Mouse (Mus musculus): ENCODE results near the gene Glrx. TPM values are rescaled to one million over a fixed set of nuclear protein-coding genes. Genes with fewer than 3 reads are reported as not detected.

Gene Glrx
- polyA plus RNA-seq, 1 experiment from 2014 or later = 37.7 TPM

GRCm38 (mm10) chr13:75831710-75832109, 8.0 kb upstream of the Glrx start:
- WGBS = 86% methylated on average over 6 of the region's 6 CpGs
- ATAC-seq (no peak), DNase-seq (ENCODE audit: low spot score) (no peak)
- H3K4me2 ChIP-seq (ENCODE audit: low read length) = no peak overlapping the region
- H3K9me3 ChIP-seq (replicated peaks; ENCODE audit: control insufficient read depth, low read length) = no peaks in the 10 kb centered on the region
- no peak overlapping the region for H3K9ac ChIP-seq (ENCODE audit: low read length)
- no peaks in the 10 kb centered on the region for H3K27me3 ChIP-seq (replicated peaks; ENCODE audit: control insufficient read depth, insufficient read depth, low read length)
- no peaks in the 10 kb centered on the region for H3K4me1 ChIP-seq (ENCODE audit: control insufficient read depth, insufficient read depth, low read length)
- H3K27ac ChIP-seq (ENCODE audit: low read depth, low read length) = no peak overlapping the region
- no peak overlapping the region for H3K4me3 ChIP-seq (ENCODE audit: low read depth, low read length)
- H3K36me3 ChIP-seq (ENCODE audit: control insufficient read depth, insufficient read depth, low read length) = no peaks in the 10 kb centered on the region

DNA sequence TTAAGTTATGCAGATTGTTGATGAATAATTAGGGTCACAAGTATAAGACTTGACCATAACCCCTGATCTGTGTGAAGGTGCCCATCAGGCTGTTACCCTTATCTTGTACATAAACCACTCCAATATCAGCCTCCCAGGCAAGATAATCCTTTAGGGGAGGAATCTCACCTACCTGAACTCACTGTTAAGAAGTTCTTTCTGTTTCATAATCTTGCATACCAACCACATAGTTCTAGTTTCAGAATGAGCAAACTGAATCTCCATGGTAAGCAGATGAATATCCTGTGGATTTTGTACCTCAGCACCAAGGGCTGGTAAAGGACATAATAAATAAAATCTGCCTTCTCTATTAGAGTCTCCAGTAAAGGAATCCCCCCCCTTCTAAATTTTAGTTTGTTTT, 7.0 kb upstream of the Glrx start:
- no peak overlapping the region for H3K4me2 ChIP-seq (ENCODE audit: low read length)
- no peak overlapping the region for H3K4me3 ChIP-seq (ENCODE audit: low read depth, low read length)
- DNase-seq (ENCODE audit: low spot score) = no peak
- H3K9me3 ChIP-seq (replicated peaks; ENCODE audit: control insufficient read depth, low read length) = no peaks in the 10 kb centered on the region
- H3K4me1 ChIP-seq (ENCODE audit: control insufficient read depth, insufficient read depth, low read length) = no peaks in the 10 kb centered on the region
- no peak for ATAC-seq
- no peak overlapping the region for H3K27ac ChIP-seq (ENCODE audit: low read depth, low read length)
- no peaks in the 10 kb centered on the region for H3K36me3 ChIP-seq (ENCODE audit: control insufficient read depth, insufficient read depth, low read length)
- H3K9ac ChIP-seq (ENCODE audit: low read length) = no peak overlapping the region
- H3K27me3 ChIP-seq (replicated peaks; ENCODE audit: control insufficient read depth, insufficient read depth, low read length) = no peaks in the 10 kb centered on the region

DNA sequence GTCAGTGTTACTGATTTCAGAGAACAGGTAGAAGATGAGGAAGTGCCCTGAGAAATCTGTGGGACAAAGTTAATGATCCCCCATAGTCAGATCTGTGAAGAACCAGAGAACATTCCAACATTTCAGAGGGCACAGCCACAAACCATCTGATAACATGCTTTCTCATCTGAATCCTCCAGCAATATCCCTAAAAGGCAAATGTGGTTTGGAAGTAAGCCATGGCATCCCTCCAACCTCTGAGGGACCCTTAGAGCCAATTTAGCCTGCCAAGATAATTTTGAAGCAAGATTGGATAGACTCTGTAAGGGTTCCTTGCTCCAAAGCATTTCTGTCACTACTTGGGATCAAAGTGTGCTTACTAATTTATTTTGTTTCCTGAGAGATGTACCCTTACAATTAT, 6.2 kb upstream of the Glrx start:
- peak; percentile 37; the same call in 1 of the 2 replicates for ATAC-seq
- peak; percentile 71 for DNase-seq (ENCODE audit: low spot score)

DNA sequence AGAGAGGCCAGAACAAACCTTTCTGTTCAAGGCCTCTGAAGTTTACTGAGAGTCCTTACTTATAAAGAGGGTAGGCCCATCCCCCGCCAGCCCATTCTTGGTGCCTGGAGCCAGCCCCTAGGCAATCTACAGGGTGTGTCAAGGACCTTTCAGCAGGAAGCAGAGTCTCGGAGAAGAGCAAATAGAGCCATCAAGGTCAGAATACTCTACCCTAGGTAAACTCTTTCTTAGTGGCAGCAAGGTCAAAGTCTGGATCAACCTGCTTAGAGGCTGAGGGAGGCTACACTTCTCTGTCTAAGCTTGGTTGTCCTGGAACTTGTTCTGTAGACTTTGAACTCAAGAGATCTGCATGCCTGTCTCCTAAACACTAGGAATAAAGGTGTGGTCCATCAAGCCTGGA, 4.2 kb upstream of the Glrx start:
- Histone ChIP-seq H3K4me3 (ENCODE audit: low read depth, low read length) (no peak overlapping the region), H3K27ac (ENCODE audit: low read depth, low read length) (no peak overlapping the region), H3K4me2 (ENCODE audit: low read length) (no peak overlapping the region), H3K9ac (ENCODE audit: low read length) (no peak overlapping the region), H3K9me3 (replicated peaks; ENCODE audit: control insufficient read depth, low read length) (no peaks in the 10 kb centered on the region), H3K27me3 (replicated peaks; ENCODE audit: control insufficient read depth, insufficient read depth, low read length) (no peaks in the 10 kb centered on the region), H3K4me1 (ENCODE audit: control insufficient read depth, insufficient read depth, low read length) (peaks cover 1% of the 10 kb centered on the region; the same call in 1 of the 2 replicates), H3K36me3 (ENCODE audit: control insufficient read depth, insufficient read depth, low read length) (no peaks in the 10 kb centered on the region)
- ATAC-seq (no peak), DNase-seq (ENCODE audit: low spot score) (no peak)
- WGBS = 86% methylated on average over 2 of the region's 2 CpGs

More for the DNA sequence above, 6.2 kb upstream of the Glrx start:
- H3K4me2 ChIP-seq (ENCODE audit: low read length) = no peak overlapping the region
- no peaks in the 10 kb centered on the region for H3K27me3 ChIP-seq (replicated peaks; ENCODE audit: control insufficient read depth, insufficient read depth, low read length)
- H3K27ac ChIP-seq (ENCODE audit: low read depth, low read length) = no peak overlapping the region
- H3K36me3 ChIP-seq (ENCODE audit: control insufficient read depth, insufficient read depth, low read length) = no peaks in the 10 kb centered on the region
- H3K4me1 ChIP-seq (ENCODE audit: control insufficient read depth, insufficient read depth, low read length) = no peaks in the 10 kb centered on the region
- no peak overlapping the region for H3K4me3 ChIP-seq (ENCODE audit: low read depth, low read length)
- no peaks in the 10 kb centered on the region for H3K9me3 ChIP-seq (replicated peaks; ENCODE audit: control insufficient read depth, low read length)
- no peak overlapping the region for H3K9ac ChIP-seq (ENCODE audit: low read length)

DNA sequence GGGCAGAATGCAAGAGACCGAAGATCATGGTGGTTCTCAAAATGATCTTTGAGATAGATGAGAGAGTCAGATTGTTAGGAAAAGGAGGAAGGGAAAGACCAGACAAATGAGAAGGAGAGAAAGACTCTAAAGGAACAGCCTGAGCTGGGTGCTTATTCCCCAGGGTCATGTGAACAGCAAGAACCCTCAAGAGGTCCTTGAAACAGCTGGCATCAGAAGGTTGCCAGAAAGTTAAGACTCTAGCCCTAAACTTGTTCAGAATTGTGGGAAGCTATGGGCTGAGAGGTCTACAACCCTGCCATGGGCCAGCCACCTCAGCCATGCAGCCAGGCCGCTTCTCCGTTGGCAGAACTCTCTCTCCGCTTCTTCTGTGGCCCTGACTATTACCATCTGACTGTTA, 1.2 kb upstream of the Glrx start:
- Histone ChIP-seq H3K4me2 (ENCODE audit: low read length) (no peak overlapping the region), H3K27ac (ENCODE audit: low read depth, low read length) (no peak overlapping the region), H3K9me3 (replicated peaks; ENCODE audit: control insufficient read depth, low read length) (no peaks in the 10 kb centered on the region), H3K27me3 (replicated peaks; ENCODE audit: control insufficient read depth, insufficient read depth, low read length) (no peaks in the 10 kb centered on the region), H3K4me3 (ENCODE audit: low read depth, low read length) (no peak overlapping the region), H3K4me1 (ENCODE audit: control insufficient read depth, insufficient read depth, low read length) (peaks cover 12% of the 10 kb centered on the region; the same call in 1 of the 2 replicates), H3K9ac (ENCODE audit: low read length) (no peak overlapping the region), H3K36me3 (ENCODE audit: control insufficient read depth, insufficient read depth, low read length) (no peaks in the 10 kb centered on the region)
- ATAC-seq (no peak), DNase-seq (ENCODE audit: low spot score) (no peak)
- WGBS = 96% methylated on average over 4 of the region's 4 CpGs

DNA sequence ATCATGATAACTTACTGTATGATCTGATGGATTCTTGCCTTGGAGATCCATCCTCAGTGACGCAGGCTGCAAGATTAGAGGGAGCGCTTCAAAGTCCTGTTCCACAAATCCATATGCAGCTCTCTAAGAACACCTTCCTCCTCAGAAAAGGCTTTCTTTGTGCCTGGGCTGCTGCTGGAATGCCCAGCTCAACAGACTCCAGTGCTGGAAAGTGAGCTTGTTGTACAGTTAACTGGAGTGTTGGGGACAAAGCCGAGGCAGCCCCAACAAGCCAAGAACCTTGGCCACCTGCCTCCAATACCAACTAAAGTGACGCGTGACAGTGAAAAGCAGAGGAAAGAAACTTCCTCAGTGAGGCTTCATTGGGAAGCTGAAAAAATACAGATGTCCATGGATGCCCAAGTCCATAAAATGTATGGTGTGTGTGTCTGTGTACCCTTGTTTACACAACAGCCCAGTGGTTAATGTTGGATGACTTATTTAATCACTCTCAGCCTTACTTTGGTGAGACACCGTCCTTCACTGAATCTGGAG, 1.2 kb downstream of the Glrx start:
- no peak for ATAC-seq
- H3K36me3 ChIP-seq (ENCODE audit: control insufficient read depth, insufficient read depth, low read length) = no peaks in the 10 kb centered on the region
- H3K27me3 ChIP-seq (replicated peaks; ENCODE audit: control insufficient read depth, insufficient read depth, low read length) = no peaks in the 10 kb centered on the region
- peak; percentile 7 for DNase-seq (ENCODE audit: low spot score)
- H3K27ac ChIP-seq (ENCODE audit: low read depth, low read length) = 0 out of 2 replicates have a peak overlapping the region, but pooled peaks have one; percentile 44
- H3K9me3 ChIP-seq (replicated peaks; ENCODE audit: control insufficient read depth, low read length) = no peaks in the 10 kb centered on the region
- peaks cover 12% of the 10 kb centered on the region; the same call in 1 of the 2 replicates for H3K4me1 ChIP-seq (ENCODE audit: control insufficient read depth, insufficient read depth, low read length)
- H3K4me3 ChIP-seq (ENCODE audit: low read depth, low read length) = peak overlapping the region; percentile 36
- H3K4me2 ChIP-seq (ENCODE audit: low read length) = peak overlapping the region; percentile 62
- peak overlapping the region; percentile 62 for H3K9ac ChIP-seq (ENCODE audit: low read length)
- 48% methylated on average over 6 of the region's 6 CpGs for WGBS

DNA sequence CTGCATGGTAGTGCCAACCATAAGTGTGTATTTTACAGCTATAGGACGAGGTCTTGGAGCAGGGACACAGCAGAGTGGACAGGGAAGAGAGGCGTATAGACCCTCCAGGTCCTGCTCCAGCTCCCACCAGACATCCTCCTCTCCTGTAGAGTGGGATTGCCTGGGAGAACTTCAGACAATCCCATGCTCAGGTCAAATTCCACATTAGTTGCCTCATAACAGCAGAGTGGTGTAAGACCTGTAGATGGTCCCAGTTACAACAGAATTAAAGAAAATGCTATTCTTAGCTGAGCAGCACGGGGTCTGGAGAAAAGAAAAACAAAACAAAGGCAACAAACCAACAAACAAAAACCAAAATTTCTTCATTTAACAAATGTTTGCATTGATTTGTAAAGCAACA, 2.3 kb downstream of the Glrx start:
- no peaks in the 10 kb centered on the region for H3K36me3 ChIP-seq (ENCODE audit: control insufficient read depth, insufficient read depth, low read length)
- H3K27ac ChIP-seq (ENCODE audit: low read depth, low read length) = no peak overlapping the region
- H3K4me2 ChIP-seq (ENCODE audit: low read length) = no peak overlapping the region; the same call in 1 of the 2 replicates
- ATAC-seq (no peak), DNase-seq (ENCODE audit: low spot score) (no peak)
- no peaks in the 10 kb centered on the region for H3K9me3 ChIP-seq (replicated peaks; ENCODE audit: control insufficient read depth, low read length)
- WGBS = 70% methylated on average over 3 of the region's 3 CpGs
- H3K9ac ChIP-seq (ENCODE audit: low read length) = no peak overlapping the region
- no peak overlapping the region for H3K4me3 ChIP-seq (ENCODE audit: low read depth, low read length)
- peaks cover 12% of the 10 kb centered on the region; the same call in 1 of the 2 replicates for H3K4me1 ChIP-seq (ENCODE audit: control insufficient read depth, insufficient read depth, low read length)
- H3K27me3 ChIP-seq (replicated peaks; ENCODE audit: control insufficient read depth, insufficient read depth, low read length) = no peaks in the 10 kb centered on the region

DNA sequence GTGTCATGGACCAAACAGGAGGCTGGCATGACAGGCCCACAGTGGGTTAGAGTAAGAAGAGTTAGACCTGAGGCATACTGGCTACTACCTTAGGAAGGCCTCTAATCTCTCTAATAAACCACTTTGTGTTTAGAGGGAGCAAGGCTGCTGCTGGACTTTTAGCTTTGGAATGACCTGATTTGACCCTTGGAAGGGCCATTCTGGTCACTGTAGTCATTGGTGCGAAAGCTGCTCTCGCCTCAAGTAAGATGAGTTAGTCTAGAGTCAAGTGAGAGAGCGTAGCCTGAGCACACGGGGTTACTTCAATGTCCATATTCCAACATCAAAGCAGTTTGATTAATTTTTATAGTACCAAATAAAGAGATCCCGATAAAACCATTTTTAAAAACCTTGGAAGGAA, 3.7 kb downstream of the Glrx start:
- Histone ChIP-seq H3K9ac (ENCODE audit: low read length) (no peak overlapping the region), H3K27me3 (replicated peaks; ENCODE audit: control insufficient read depth, insufficient read depth, low read length) (no peaks in the 10 kb centered on the region), H3K4me1 (ENCODE audit: control insufficient read depth, insufficient read depth, low read length) (peaks cover 12% of the 10 kb centered on the region; the same call in 1 of the 2 replicates), H3K27ac (ENCODE audit: low read depth, low read length) (no peak overlapping the region), H3K4me2 (ENCODE audit: low read length) (no peak overlapping the region), H3K9me3 (replicated peaks; ENCODE audit: control insufficient read depth, low read length) (no peaks in the 10 kb centered on the region), H3K4me3 (ENCODE audit: low read depth, low read length) (no peak overlapping the region), H3K36me3 (ENCODE audit: control insufficient read depth, insufficient read depth, low read length) (no peaks in the 10 kb centered on the region)
- WGBS = 92% methylated on average over 5 of the region's 5 CpGs
- DNase-seq (ENCODE audit: low spot score) = no peak
- no peak for ATAC-seq

DNA sequence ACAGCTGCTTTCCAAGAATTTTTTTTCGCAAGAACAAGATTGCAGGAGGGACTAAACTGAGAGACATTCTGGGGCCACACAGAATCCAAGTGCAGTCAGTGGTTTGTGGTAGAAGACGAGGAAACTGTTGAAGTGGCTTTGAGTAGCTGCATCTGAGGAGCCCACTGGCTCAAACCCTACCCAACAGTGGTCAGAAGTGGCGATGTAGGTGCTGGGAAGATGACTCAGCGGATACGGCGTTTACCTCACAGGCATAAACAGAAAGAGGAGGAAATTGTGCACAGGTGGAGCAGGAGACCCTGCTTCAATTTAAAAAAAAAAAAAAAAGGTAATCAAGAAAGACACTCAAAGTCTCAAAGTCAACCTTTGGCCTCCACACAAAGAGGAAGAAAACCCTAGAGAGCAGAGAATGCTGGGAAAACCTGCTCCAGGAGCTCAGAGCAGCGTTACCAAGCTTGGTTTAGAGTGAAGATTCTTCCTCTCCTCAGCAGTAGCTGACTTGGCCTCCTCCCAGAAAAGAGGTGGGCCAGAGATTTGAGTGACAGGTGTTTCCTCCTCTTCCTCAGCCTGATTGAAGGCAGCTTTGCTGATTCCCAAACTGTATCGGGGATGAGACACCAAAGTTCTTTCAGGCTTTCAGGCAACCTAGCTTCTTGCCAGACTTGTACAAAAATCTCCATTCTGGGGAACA, 4.5 kb downstream of the Glrx start:
- Histone ChIP-seq H3K27me3 (replicated peaks; ENCODE audit: control insufficient read depth, insufficient read depth, low read length) (no peaks in the 10 kb centered on the region), H3K4me1 (ENCODE audit: control insufficient read depth, insufficient read depth, low read length) (peaks cover 12% of the 10 kb centered on the region; the same call in 1 of the 2 replicates), H3K4me2 (ENCODE audit: low read length) (no peak overlapping the region), H3K36me3 (ENCODE audit: control insufficient read depth, insufficient read depth, low read length) (no peaks in the 10 kb centered on the region), H3K4me3 (ENCODE audit: low read depth, low read length) (no peak overlapping the region), H3K9me3 (replicated peaks; ENCODE audit: control insufficient read depth, low read length) (no peaks in the 10 kb centered on the region), H3K9ac (ENCODE audit: low read length) (no peak overlapping the region), H3K27ac (ENCODE audit: low read depth, low read length) (no peak overlapping the region)
- no peak for ATAC-seq
- 84% methylated on average over 8 of the region's 8 CpGs for WGBS
- DNase-seq (ENCODE audit: low spot score) = no peak
